Mouse (Mus musculus) olfactory bulb, adult 2 months (tissue): ENCODE data around the gene Sf3b3. TPM values are rescaled to one million over a fixed set of nuclear protein-coding genes. Genes with fewer than 3 reads are reported as not detected.

Experiments used
- H3K27ac ChIP-seq: fragments of 200-500 bp; 2 replicates; pipeline ENCODE4 v1.5.1; 2012; ENCODE audit warnings: low read depth, low read length; ENCODE audit not compliant: insufficient read depth
- H3K4me1 ChIP-seq: fragments of 200-500 bp; 2 replicates; pipeline ENCODE4 v1.6.1; 2012; ENCODE audit warnings: low read length; ENCODE audit not compliant: control insufficient read depth, insufficient read depth
- H3K4me3 ChIP-seq: fragments of 200-500 bp; 2 replicates; pipeline ENCODE4 v1.5.1; 2012; ENCODE audit warnings: mild to moderate bottlenecking, low read depth, low read length, moderate library complexity; ENCODE audit not compliant: insufficient read depth
- CTCF ChIP-seq: fragments of 200-500 bp; IDR thresholded peaks from 2 replicates; pipeline ENCODE4 v1.5.1; 2012; ENCODE audit warnings: low read depth, mild to moderate bottlenecking, low read length, moderate library complexity; ENCODE audit not compliant: insufficient read depth
- POLR2A ChIP-seq: fragments of 200-500 bp; IDR thresholded peaks from 2 replicates; pipeline ENCODE4 v1.6.1; 2012; ENCODE audit warnings: mild to moderate bottlenecking, low read depth, low read length, moderate library complexity; ENCODE audit not compliant: insufficient read depth
- WGBS: fragments of 180-500 bp; shearing (Covaris S2); methylation state at CpG from one replicate; pipeline ENCODE4 v1.1.7; 2018; 5-methylcytosine and 5-hydroxymethylcytosine counted together
- polyA plus RNA-seq: library from polyadenylated mRNA; stranded (reverse); fragments of >200 nt; gene quantifications from 2 replicates; pipeline ENCODE4 v1.2.4, GENCODE M21; 2012; ENCODE audit warnings: low replicate concordance; ENCODE audit not compliant: missing spikeins, insufficient read depth, insufficient read length

The Sf3b3 gene
- polyA plus RNA-seq, 1 experiment: 172 TPM

- WGBS: 93% methylated on average over 7 of the region's 7 CpGs
- Histone ChIP-seq H3K4me1 (peaks cover 5% of the 10 kb centered on the region), H3K4me3 (no peak overlapping the region), H3K27ac (no peak overlapping the region)
- no peak for TF ChIP-seq CTCF
- TF ChIP-seq POLR2A: no peak
Observed at GRCm38 (mm10) chr8:110812349-110813080, 34.1 kb downstream of the Sf3b3 start.

DNA sequence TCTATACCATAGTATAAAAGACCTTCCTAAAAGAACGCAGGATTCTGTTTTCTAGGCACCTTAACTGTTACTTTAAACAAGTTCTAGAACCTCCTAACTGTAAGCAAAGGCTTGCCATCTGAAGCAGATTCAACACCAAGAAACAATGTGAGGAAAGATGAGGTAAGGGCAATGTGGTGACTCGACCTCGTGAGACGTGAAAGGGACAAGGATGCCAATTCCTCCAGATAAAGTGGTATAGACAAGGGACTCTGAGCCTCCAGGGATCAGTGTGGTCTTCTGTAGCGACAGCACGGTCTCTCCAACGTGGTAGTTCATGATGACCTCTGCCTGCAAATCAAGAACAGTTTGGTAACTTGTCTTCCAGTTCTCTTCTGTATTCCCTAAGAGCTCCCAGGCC, 34.8 kb downstream of the Sf3b3 start:
- no peak for TF ChIP-seq POLR2A
- TF ChIP-seq CTCF: no peak
- Histone ChIP-seq H3K4me3 (no peak overlapping the region), H3K4me1 (peaks cover 5% of the 10 kb centered on the region), H3K27ac (no peak overlapping the region)
- WGBS: 89% methylated on average over 7 of the region's 7 CpGs

DNA sequence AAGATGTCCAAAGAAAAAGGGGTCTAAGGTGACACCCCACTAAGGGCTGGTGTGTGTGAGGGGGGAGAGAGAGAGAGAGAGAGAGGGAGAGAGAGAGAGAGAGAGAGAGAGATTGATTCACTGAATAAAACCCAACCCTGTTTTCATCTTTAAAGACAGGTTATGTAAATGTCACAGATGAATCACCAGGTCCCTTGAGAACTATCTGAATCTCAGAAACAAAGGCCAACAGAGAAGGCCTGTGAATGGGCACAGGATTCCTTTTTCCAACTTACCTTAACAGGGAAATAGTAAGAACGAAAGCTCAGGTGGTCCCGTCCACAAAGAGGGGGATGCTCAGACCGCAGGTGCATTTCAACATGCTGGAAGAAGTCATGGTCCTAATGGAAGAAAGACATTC, 35.5 kb downstream of the Sf3b3 start:
- TF ChIP-seq CTCF (no peak), POLR2A (no peak)
- no peak overlapping the region for H3K27ac ChIP-seq
- WGBS: 94% methylated on average over 3 of the region's 3 CpGs
- H3K4me3 ChIP-seq: no peak overlapping the region
- H3K4me1 ChIP-seq: peaks cover 5% of the 10 kb centered on the region

- WGBS: 73% methylated on average over 7 of the region's 7 CpGs
- Histone ChIP-seq H3K4me1 (peaks cover 8% of the 10 kb centered on the region), H3K27ac (no peak overlapping the region), H3K4me3 (no peak overlapping the region)
- TF ChIP-seq CTCF (no peak), POLR2A (no peak)
Observed at GRCm38 (mm10) chr8:110810481-110811065, 36.0 kb downstream of the Sf3b3 start.

DNA sequence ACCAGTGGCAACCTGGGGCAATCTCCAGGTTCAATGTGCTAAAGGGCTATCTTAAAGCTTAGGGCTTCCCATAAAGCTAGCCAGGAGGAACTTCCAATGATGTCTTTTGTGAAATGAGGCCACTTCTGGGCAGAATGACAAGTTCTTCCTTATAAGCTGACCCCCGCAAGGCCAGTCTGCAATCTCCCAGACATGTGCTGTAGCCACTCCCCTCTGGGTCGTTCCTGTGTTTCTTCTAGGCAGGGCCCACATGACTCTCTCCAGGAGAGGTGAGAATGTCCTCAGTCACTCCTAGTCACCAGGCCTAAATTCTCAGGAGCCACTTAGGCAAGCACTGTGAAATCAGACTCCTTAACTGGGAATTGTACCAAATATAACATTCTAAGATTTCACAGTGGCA, 36.8 kb downstream of the Sf3b3 start:
- 49% methylated on average over 2 of the region's 2 CpGs for WGBS
- H3K4me3 ChIP-seq: no peak overlapping the region
- no peak for TF ChIP-seq CTCF
- TF ChIP-seq POLR2A: no peak
- H3K27ac ChIP-seq: no peak overlapping the region
- H3K4me1 ChIP-seq: peaks cover 11% of the 10 kb centered on the region

DNA sequence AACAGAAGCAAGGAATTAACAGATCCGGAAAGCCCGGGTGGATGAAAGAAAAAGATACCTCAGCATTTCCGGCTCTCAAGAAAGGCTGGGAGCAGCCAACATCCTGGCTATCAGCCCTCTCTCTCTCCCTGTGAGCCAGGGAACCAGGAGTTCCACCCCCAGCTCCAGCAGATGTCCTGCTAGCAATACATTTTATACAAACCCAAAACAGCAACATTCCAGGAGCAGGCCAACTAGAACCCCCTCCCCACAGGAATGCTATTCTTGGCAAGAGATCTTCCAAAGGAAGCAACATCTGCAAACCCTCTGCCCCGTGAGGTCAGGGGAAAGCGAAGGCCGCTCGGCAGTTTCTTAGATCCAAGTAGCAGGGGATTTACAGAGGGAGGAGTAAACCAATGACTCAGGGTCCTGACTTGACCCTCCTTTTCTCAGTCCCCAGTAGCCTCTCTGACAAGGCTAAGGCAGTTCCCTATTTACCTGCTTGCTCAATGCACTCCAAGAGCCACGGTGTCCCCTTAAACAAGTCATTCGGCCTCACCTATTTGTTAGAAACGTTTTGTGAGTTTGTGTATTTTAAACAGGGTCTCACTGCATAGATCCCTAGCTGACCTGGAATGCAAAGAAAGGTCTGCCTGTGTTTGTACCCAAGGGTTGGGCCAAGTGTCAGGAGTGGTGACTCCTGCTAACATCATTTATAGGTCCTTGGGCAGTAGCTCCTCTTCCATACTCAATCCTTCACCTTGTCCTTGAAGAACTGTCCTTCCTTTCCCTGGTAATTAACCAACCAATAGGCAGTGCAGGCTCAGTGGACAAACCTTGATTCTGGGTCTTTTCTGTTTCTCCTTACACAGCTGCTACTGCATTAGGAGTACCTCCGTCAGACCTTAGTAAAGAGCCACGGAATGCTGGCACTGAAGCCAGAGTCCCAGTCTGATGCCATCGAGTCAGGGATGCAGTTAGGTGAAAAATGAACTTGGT, 37.8 kb downstream of the Sf3b3 start:
- Histone ChIP-seq H3K27ac (peak overlapping the region; percentile 27), H3K4me3 (no peak overlapping the region), H3K4me1 (peaks cover 11% of the 10 kb centered on the region)
- TF ChIP-seq POLR2A (no peak), CTCF (no peak)
- 50% methylated on average over 13 of the region's 13 CpGs for WGBS

DNA sequence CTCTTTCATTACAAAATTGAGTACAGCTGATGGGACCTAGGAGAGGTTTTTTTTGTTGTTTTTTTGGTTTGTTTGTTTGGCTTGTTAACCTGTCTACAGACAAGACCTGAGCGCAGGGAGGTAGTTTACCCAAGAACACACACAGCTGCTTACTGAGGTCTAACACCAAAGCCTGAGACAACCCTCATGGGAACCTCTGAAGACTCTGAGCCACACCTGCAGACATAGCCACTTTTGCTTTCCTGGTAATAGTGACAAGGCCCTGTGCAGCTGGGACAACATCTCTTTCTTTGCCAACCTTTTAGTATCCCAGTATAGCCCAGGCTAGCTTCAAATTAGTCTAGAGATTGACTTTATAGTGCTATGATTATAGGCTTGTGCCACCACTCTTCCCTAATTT, 40.4 kb downstream of the Sf3b3 start:
- TF ChIP-seq POLR2A (no peak), CTCF (no peak)

GRCm38 (mm10) chr8:110805669-110806068, 40.9 kb downstream of the Sf3b3 start, which contains the start of gene Il34:
Il34 (minus strand) TSS chr8:110805924.
- peaks cover 11% of the 10 kb centered on the region for H3K4me1 ChIP-seq
- 31% methylated on average over 12 of the region's 12 CpGs for WGBS
- TF ChIP-seq CTCF (no peak), POLR2A (no peak)
- H3K4me3 ChIP-seq: peak within 1 kb of the TSS; percentile 24; the same call in 1 of the 2 replicates
- H3K27ac ChIP-seq: no peak within 1 kb of the TSS

More for the DNA sequence above, 40.4 kb downstream of the Sf3b3 start:
- Histone ChIP-seq H3K4me3 (no peak overlapping the region), H3K27ac (no peak overlapping the region), H3K4me1 (peaks cover 11% of the 10 kb centered on the region)
- WGBS: 88% methylated on average over 1 of the region's 1 CpGs
